7 mouse cellular contexts compared by ENCODE assay signal in genomic region chr15:96640291-96640985, GRCm38 (mm10). TPM values are rescaled to one million over a fixed set of nuclear protein-coding genes. Genes with fewer than 3 reads are reported as not detected.
DNase-seq lines count a peak whose midpoint lies in the region; ATAC-seq and TF ChIP-seq lines count a peak whose summit lies in the region.

No protein-coding gene starts in this region.

- peak overlapping the region; percentile 98 for H3K27ac ChIP-seq in lung, embryonic 14.5 days (ENCODE audit: low read depth)

- H3K9me3 ChIP-seq in lung, embryonic 14.5 days (ENCODE audit: low read depth, low read length), result no peaks in the 10 kb centered on the region

- peak overlapping the region; percentile 97 for H3K4me2 ChIP-seq in lung, embryonic 14.5 days

- peaks cover 8% of the 10 kb centered on the region; the same call in 1 of the 2 replicates for H3K36me3 ChIP-seq in lung, embryonic 14.5 days (ENCODE audit: insufficient read depth)

- H3K4me1 ChIP-seq in lung, embryonic 14.5 days (ENCODE audit: insufficient read depth), result peaks cover 9% of the 10 kb centered on the region; the same call in 1 of the 2 replicates

- peak; percentile 29 for DNase-seq in 3T3-L1 (ENCODE audit: low read depth, low spot score)
- peak; percentile 94 for DNase-seq in CD4-positive helper T cell, adult 2 months (ENCODE audit: low read depth, low spot score)
- DNase-seq in lung, embryonic 14.5 days, result peak; percentile 70
- DNase-seq in retina, embryonic 14.5 days (ENCODE audit: low spot score), result peak; percentile 60
- DNase-seq in ovary, postnatal 14 days (ENCODE audit: low spot score), result no peak

- peak overlapping the region; percentile 68 for H3K4me3 ChIP-seq in lung, embryonic 14.5 days (ENCODE audit: low read depth, low read length)

- no peaks in the 10 kb centered on the region; the same call in 1 of the 2 replicates for H3K27me3 ChIP-seq in lung, embryonic 14.5 days (ENCODE audit: insufficient read depth, low read length)

- peak overlapping the region; percentile 87 for H3K9ac ChIP-seq in lung, embryonic 14.5 days

- WGBS in lung, embryonic 14.5 days, result 12% methylated on average over 16 of the region's 16 CpGs

- ATAC-seq in common myeloid progenitor, adult 5-6 weeks (replicated peaks; ENCODE audit: low read depth, poor library complexity, severe bottlenecking), result peak; percentile 20
- ATAC-seq in hematopoietic stem cell, adult 5-6 weeks (replicated peaks in 1 of 2; ENCODE audit: insufficient read depth in 1 of 2, low FRiP score in 2 of 2, low TSS enrichment in 1 of 2, low read depth in 1 of 2, poor library complexity in 2 of 2, severe bottlenecking in 2 of 2), result peak; percentile 15 to 28; a peak in 3 of 4 replicates
- no peak for ATAC-seq in lung, embryonic 14.5 days (ENCODE audit: insufficient read depth)

- no peak for TF ChIP-seq CTCF in lung, embryonic 14.5 days (IDR thresholded peaks at IDR 0.05; ENCODE audit: low read depth)

RNA-seq across cellular contexts. Expression of gene Slc38a1, which starts 2.3 kb away (rescaled TPM):
- 74.6 and 85.3 TPM in 2 replicates for total RNA-seq in common myeloid progenitor, adult 5-6 weeks (2017)
- total RNA-seq in hematopoietic stem cell, adult 5-6 weeks (2017), result 87.5 and 108 TPM in 2 replicates
- polyA plus RNA-seq in lung, embryonic 14.5 days (2014; fragmentation: Nextera tagmentation; extraction: Ambion mirVana), result 70.6 and 71.6 TPM in 2 replicates

RNA-seq across cellular contexts. Expression of gene Slc38a2, which starts 59.1 kb away (rescaled TPM):
- 85.6 and 103 TPM in 2 replicates for total RNA-seq in common myeloid progenitor, adult 5-6 weeks (2017)
- 128 and 155 TPM in 2 replicates for total RNA-seq in hematopoietic stem cell, adult 5-6 weeks (2017)
- 174 and 182 TPM in 2 replicates for polyA plus RNA-seq in lung, embryonic 14.5 days (2014; fragmentation: Nextera tagmentation; extraction: Ambion mirVana)
